Mouse (Mus musculus): Measurements from ENCODE around the gene Rnf123. TPM values are rescaled to one million over a fixed set of nuclear protein-coding genes. Genes with fewer than 3 reads are reported as not detected.

Gene Rnf123
- polyA plus RNA-seq, 1 experiment = 88.0 TPM

DNA sequence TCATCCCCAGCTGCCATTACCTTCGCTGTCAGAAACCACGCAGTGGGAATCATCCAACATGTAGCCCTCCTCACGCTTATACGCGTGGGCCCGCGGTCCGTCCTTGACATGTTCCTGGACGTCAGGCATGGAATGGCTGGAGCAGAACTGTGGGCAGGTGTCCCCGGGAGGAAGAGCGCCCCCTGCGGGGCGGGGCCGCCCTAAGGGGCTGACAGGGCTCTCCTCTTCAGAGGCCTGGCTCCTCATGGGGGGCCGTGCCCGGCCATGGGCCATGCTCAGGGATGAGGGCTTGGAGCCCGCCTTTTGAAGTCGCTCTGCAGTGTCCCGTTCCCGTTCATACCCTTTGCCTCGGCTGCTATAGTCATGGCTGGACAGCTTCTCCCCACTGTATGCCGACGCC is 22.9 kb upstream of the Rnf123 start:
- TF ChIP-seq POLR2A (IDR thresholded peaks at IDR 0.05; ENCODE audit: borderline replicate concordance, extremely low read depth, low read depth, low read length) = no peak
- TF ChIP-seq CTCF (IDR thresholded peaks at IDR 0.05; ENCODE audit: insufficient read depth, low read length) = no peak
- Histone ChIP-seq H3K4me3 (replicated peaks; ENCODE audit: extremely low read depth, low read depth, low read length) (no peak overlapping the region), H3K4me1 (ENCODE audit: control insufficient read depth, insufficient read depth, low read length) (peaks cover 5% of the 10 kb centered on the region; the same call in 1 of the 2 replicates)
- no peak for DNase-seq
- 91% methylated on average over 23 of the region's 23 CpGs for WGBS

DNA sequence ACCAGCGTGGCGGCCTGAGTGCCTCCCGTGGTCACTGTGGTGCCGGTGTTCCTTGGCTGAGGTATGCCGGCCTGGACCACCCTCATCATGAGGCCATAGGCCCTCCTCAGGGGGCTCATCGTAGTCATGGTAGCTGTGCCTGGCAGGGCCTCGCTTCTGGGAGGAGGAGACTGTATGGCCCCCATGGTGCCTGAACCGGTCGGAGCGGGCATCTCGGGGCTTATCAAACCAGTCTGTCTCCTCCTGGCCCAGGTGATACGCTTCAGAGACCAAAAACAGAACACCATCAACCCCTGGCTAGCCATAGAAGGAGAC is 22.4 kb upstream of the Rnf123 start:
- Histone ChIP-seq H3K4me3 (replicated peaks; ENCODE audit: extremely low read depth, low read depth, low read length) (no peak overlapping the region), H3K4me1 (ENCODE audit: control insufficient read depth, insufficient read depth, low read length) (peaks cover under 1% of the 10 kb centered on the region; the same call in 1 of the 2 replicates)
- DNase-seq = no peak
- WGBS = 91% methylated on average over 12 of the region's 12 CpGs
- TF ChIP-seq POLR2A (IDR thresholded peaks at IDR 0.05; ENCODE audit: borderline replicate concordance, extremely low read depth, low read depth, low read length) = no peak
- TF ChIP-seq CTCF (IDR thresholded peaks at IDR 0.05; ENCODE audit: insufficient read depth, low read length) = no peak

DNA sequence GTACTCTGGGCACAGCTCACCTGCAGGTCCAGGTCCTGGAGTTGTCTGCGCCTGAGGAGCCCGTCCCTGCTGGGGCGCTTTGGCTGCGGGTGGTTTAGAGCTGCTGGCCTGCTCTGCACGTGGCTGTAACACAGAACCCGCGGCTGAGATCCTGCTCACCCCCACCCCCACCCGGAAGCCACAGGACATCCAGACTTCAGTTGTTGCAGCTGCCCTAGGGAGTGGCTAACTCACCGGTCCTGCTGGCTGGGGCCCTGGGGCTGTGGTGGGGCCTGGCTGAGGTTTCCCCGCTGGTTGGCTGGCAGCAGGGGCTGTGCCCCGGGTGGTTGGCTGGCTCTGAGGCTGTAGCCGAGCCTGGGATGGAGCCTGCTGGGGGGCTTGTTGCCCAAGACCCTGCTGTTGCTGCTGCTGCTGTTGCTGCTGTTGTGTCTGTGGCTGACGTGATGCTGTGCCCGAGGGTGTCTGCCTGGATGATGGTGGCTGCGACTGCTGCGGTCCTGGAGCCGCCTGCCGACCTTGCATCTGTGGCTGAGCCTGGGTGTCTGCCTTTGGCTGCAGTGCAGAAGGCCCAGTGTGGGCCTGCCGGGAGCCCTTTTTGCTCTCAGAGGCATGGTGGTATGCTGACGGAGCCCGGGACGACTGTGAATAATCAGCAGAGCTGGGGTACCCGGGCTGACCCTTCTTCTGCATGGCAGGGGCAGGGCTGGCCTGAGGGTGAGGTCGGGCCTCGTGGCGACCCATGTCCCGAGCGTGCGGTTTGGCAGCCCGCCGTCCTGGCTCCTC is 21.8 kb upstream of the Rnf123 start:
- TF ChIP-seq CTCF (IDR thresholded peaks at IDR 0.05; ENCODE audit: insufficient read depth, low read length) (no peak), POLR2A (IDR thresholded peaks at IDR 0.05; ENCODE audit: borderline replicate concordance, extremely low read depth, low read depth, low read length) (no peak)
- Histone ChIP-seq H3K4me1 (ENCODE audit: control insufficient read depth, insufficient read depth, low read length) (no peaks in the 10 kb centered on the region), H3K4me3 (replicated peaks; ENCODE audit: extremely low read depth, low read depth, low read length) (no peak overlapping the region)
- no peak for DNase-seq
- 55% methylated on average over 31 of the region's 31 CpGs for WGBS

GRCm38 (mm10) chr9:108099619-108100018 is 16.5 kb upstream of the Rnf123 start:
- peaks cover 4% of the 10 kb centered on the region for H3K4me1 ChIP-seq (ENCODE audit: control insufficient read depth, insufficient read depth, low read length)
- WGBS = 88% methylated on average over 8 of the region's 8 CpGs
- no peak overlapping the region for H3K4me3 ChIP-seq (replicated peaks; ENCODE audit: extremely low read depth, low read depth, low read length)
- DNase-seq = no peak
- TF ChIP-seq POLR2A (IDR thresholded peaks at IDR 0.05; ENCODE audit: borderline replicate concordance, extremely low read depth, low read depth, low read length) (no peak), CTCF (IDR thresholded peaks at IDR 0.05; ENCODE audit: insufficient read depth, low read length) (no peak)

- DNase-seq = no peak
- Histone ChIP-seq H3K4me3 (replicated peaks; ENCODE audit: extremely low read depth, low read depth, low read length) (no peak overlapping the region), H3K4me1 (ENCODE audit: control insufficient read depth, insufficient read depth, low read length) (peaks cover 4% of the 10 kb centered on the region)
- 57% methylated on average over 10 of the region's 10 CpGs for WGBS
- no peak for TF ChIP-seq POLR2A (IDR thresholded peaks at IDR 0.05; ENCODE audit: borderline replicate concordance, extremely low read depth, low read depth, low read length)
- no peak for TF ChIP-seq CTCF (IDR thresholded peaks at IDR 0.05; ENCODE audit: insufficient read depth, low read length)
Measured at GRCm38 (mm10) chr9:108095949-108096712, 13.0 kb upstream of the Rnf123 start.

DNA sequence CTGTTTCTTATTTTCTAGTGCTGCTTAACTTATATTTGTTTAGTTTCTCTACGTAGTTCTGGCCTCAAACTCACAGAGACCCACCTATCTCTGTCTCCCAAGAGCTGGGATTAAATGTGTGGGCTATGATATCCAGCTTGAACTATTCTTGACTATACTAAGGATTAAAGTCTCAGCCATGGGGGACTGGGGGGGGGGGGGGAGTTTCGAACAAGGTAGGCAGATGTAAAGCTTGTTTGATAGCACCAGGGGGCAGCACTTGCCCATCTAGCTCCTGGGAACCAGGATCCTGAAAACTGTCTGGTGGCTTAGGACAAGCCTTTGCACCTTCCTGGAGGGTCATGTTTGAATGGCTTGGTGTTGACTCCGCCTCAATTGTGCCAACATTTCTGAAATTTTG is 12.4 kb upstream of the Rnf123 start:
- peak; percentile 46 for DNase-seq
- WGBS = 4% methylated on average over 3 of the region's 3 CpGs
- no peak for TF ChIP-seq POLR2A (IDR thresholded peaks at IDR 0.05; ENCODE audit: borderline replicate concordance, extremely low read depth, low read depth, low read length)
- TF ChIP-seq CTCF (IDR thresholded peaks at IDR 0.05; ENCODE audit: insufficient read depth, low read length) = peak; percentile 77
- Histone ChIP-seq H3K4me1 (ENCODE audit: control insufficient read depth, insufficient read depth, low read length) (peaks cover 4% of the 10 kb centered on the region), H3K4me3 (replicated peaks; ENCODE audit: extremely low read depth, low read depth, low read length) (peak overlapping the region; percentile 46)

GRCm38 (mm10) chr9:108094998-108095411 is 11.9 kb upstream of the Rnf123 start:
- TF ChIP-seq POLR2A (IDR thresholded peaks at IDR 0.05; ENCODE audit: borderline replicate concordance, extremely low read depth, low read depth, low read length) (no peak), CTCF (IDR thresholded peaks at IDR 0.05; ENCODE audit: insufficient read depth, low read length) (no peak)
- Histone ChIP-seq H3K4me1 (ENCODE audit: control insufficient read depth, insufficient read depth, low read length) (peaks cover 4% of the 10 kb centered on the region), H3K4me3 (replicated peaks; ENCODE audit: extremely low read depth, low read depth, low read length) (peak overlapping the region; percentile 82)
- DNase-seq = peak; percentile 48
- WGBS = under 1% methylated on average over 16 of the region's 16 CpGs

DNA sequence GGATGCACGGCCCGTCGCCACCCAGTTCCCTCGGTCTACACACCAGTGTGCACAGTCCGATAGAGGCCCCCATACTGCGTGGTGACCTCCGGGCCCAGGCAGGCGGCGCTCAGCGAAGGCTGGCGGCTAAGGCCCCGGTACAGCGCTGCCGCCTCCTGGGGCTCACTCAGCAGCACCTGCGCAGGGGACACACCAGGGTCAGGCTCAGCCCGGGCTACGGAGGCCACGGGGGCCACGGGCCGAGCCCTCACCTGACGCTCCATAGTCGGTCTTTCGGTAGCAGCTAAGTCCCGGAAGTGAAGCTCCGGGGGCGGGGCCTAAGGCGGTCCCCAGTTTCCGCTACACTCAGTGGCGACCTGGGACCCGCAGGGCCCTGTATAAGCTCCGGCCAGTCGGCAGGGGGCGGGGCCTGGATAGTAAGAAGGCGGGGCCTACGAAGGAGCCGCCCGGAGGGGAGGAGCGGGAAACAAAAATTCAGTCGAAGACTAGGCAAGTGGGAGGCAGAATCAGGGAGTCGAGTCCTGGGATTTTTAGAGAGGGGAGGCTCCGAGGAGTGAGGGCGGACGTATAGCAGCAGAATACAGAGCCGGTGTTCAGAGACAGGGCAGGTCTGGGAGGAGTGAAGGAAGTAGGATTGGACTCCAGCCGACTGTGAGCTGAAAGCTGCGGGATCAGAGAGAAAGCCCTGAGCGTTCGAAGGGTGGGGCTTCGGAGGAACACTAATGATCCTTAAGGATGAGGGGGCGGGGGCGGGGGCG is 11.2 kb upstream of the Rnf123 start, which contains the start of gene Apeh:
Gene Apeh, minus strand, starts transcription at position 423 of the 758 bp plus-strand sequence.
- Histone ChIP-seq H3K4me3 (replicated peaks; ENCODE audit: extremely low read depth, low read depth, low read length) (peak within 1 kb of the TSS; percentile 82), H3K4me1 (ENCODE audit: control insufficient read depth, insufficient read depth, low read length) (peaks cover 4% of the 10 kb centered on the region)
- peak; percentile 34; the same call in 1 of the 2 replicates for TF ChIP-seq POLR2A (IDR thresholded peaks at IDR 0.05; ENCODE audit: borderline replicate concordance, extremely low read depth, low read depth, low read length)
- TF ChIP-seq CTCF (IDR thresholded peaks at IDR 0.05; ENCODE audit: insufficient read depth, low read length) = no peak
- WGBS = 2% methylated on average over 52 of the region's 52 CpGs
- DNase-seq = peak; percentile 96

- no peak for DNase-seq
- Histone ChIP-seq H3K4me1 (ENCODE audit: control insufficient read depth, insufficient read depth, low read length) (peaks cover 4% of the 10 kb centered on the region), H3K4me3 (replicated peaks; ENCODE audit: extremely low read depth, low read depth, low read length) (no peak overlapping the region)
- WGBS = 66% methylated on average over 10 of the region's 10 CpGs
- TF ChIP-seq POLR2A (IDR thresholded peaks at IDR 0.05; ENCODE audit: borderline replicate concordance, extremely low read depth, low read depth, low read length) (no peak), CTCF (IDR thresholded peaks at IDR 0.05; ENCODE audit: insufficient read depth, low read length) (no peak)
Measured at GRCm38 (mm10) chr9:108093586-108093985, 10.4 kb upstream of the Rnf123 start.
